Mouse (Mus musculus): ENCODE measurements around the gene Gm29866. TPM values are rescaled to one million over a fixed set of nuclear protein-coding genes. Genes with fewer than 3 reads are reported as not detected.
"Not testable (repeated sequence)": the region's sequence is repeated elsewhere in the genome, so short reads cannot be mapped to it uniquely, and the experiment has no call there.

Gm29866 gene
- total RNA-seq (2014; fragmentation: Nextera tagmentation) (not detected in 2 replicates), total RNA-seq (2017) (not detected in 2 replicates)

DNA sequence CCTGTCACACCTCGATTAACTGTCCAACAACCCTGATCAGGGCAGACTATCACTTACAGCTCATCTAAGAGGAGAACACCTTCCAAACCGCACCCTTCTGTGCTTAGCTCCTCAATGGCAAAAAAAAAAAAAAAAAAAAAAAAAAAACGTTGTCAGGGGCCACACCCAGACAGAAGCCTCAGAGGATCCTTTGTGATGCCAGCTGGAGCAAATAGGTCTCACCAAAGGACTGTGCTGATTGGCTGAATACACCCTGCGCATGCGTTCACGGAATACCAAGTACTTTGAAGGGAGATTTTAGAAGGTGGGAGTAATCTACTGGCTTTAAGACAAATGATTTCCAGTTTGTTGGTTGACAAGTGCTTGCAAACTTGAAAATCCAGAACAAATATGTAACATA is at the start of gene Gm29866:
Gm29866 (minus strand) TSS at position 101 of the 400 bp plus-strand sequence.
- ATAC-seq (replicated peaks; ENCODE audit: low FRiP score, low TSS enrichment, poor library complexity, severe bottlenecking), result not testable (repeated sequence)

Other genes with a start within 250 kb of the Gm29866 start
- gene Gm20909, start 170.9 kb upstream of the Gm29866 start, total RNA-seq (2014; fragmentation: Nextera tagmentation), result not detected in 2 replicates
- not detected in 2 replicates for gene Gm20909, start 170.9 kb upstream of the Gm29866 start, total RNA-seq (2017)
- gene Gm20865, start 247.9 kb upstream of the Gm29866 start, total RNA-seq (2014; fragmentation: Nextera tagmentation), result not detected in 2 replicates
- not detected in 2 replicates for gene Gm20865, start 247.9 kb upstream of the Gm29866 start, total RNA-seq (2017)